Mouse (Mus musculus) CD4-positive, CD25-positive, alpha-beta regulatory T cell (primary cell): ENCODE results near the gene Ugt2b34. TPM values are rescaled to one million over a fixed set of nuclear protein-coding genes. Genes with fewer than 3 reads are reported as not detected.

ENCODE experiments used
- polyA plus RNA-seq: library from polyadenylated mRNA; unstranded; fragments of 100-300 nt; shearing (Covaris generic); gene quantifications from one replicate; pipeline ENCODE4 v1.2.1, GENCODE M21; 2017

Gene Ugt2b34
- not detected for polyA plus RNA-seq

GRCm38 (mm10) chr5:86906758-86907157 lies at the start of gene Ugt2b34:
Gene Ugt2b34, minus strand, starts transcription at chr5:86906937.

DNA sequence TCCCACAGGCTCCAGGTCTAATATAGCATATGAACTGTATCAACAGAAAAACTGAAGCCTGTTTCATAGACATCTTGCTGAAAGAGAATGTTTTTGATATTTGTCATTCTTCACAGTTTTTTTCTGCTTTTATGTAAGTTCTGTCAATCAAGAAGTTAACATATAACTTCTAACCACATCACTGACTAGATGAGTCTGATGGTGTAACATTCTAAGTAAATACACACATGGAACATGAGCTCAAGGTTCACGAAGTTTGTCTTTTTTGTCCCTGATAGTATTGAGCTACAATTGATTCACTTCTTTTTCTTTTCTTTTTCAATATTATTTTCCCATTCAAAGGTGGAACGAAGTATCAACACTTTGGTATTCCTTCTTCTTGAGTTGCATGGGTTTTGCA lies 19.7 kb upstream of the Ugt2b34 start, which contains the start of gene Ugt2b1:
Gene Ugt2b1, minus strand, starts transcription at position 105 of the 400 bp plus-strand sequence.

Other genes starting within 250 kb of the Ugt2b34 start
- not detected for gene Tmprss11b, start 230.6 kb downstream of the Ugt2b34 start, polyA plus RNA-seq
- gene Tmprss11e, start 161.1 kb downstream of the Ugt2b34 start, polyA plus RNA-seq = 0.13 TPM
- gene Ythdc1, start 102.7 kb downstream of the Ugt2b34 start, polyA plus RNA-seq = 87.7 TPM
- gene Ugt2b1, start 19.6 kb upstream of the Ugt2b34 start, polyA plus RNA-seq = not detected
- gene Ugt2b35, start 93.9 kb upstream of the Ugt2b34 start, polyA plus RNA-seq = not detected
- gene Ugt2b36, start 185.6 kb upstream of the Ugt2b34 start, polyA plus RNA-seq = not detected
- not detected for gene Ugt2b5, start 233.4 kb upstream of the Ugt2b34 start, polyA plus RNA-seq